Mouse (Mus musculus) heart, embryonic 11.5 days (tissue): ENCODE results near the gene Emc10. TPM values are rescaled to one million over a fixed set of nuclear protein-coding genes. Genes with fewer than 3 reads are reported as not detected.

Experiments
- microRNA-seq: library from miRNA; unstranded; fragments of <30 nt; microRNA quantifications from one replicate; pipeline ENCODE4, GENCODE M21; 2016; ENCODE audit warnings: borderline number of aligned reads
- polyA plus RNA-seq: library from polyadenylated mRNA; unstranded; fragments of >200 nt; fragmentation: Nextera tagmentation; extraction: Ambion mirVana; gene quantifications from 2 replicates; pipeline ENCODE4 v1.2.1, GENCODE M21; 2014

The Emc10 gene
- polyA plus RNA-seq, 1 experiment from 2014 or later: 75.1 TPM

Small RNAs within 50 kb of the gene (microRNA-seq; reads per million reads assigned to microRNA genes)
- gene Mir7052: 3.0 reads per million, percentile 31 among the genes with 10 or more reads in this experiment
- 0.61 reads per million for gene Mir7053

Other genes starting within 250 kb of the Emc10 start
- gene 1700028J19Rik, start 249.8 kb downstream of the Emc10 start, polyA plus RNA-seq: 0.68 and 1.7 TPM in 2 replicates
- 61.5 and 76.0 TPM in 2 replicates for gene 2410002F23Rik, start 249.8 kb downstream of the Emc10 start, polyA plus RNA-seq
- not detected in 2 replicates for gene Acp4, start 239.2 kb downstream of the Emc10 start, polyA plus RNA-seq
- not detected in 2 replicates for gene Gm15517, start 235.1 kb downstream of the Emc10 start, polyA plus RNA-seq
- gene Clec11a, start 189.6 kb downstream of the Emc10 start, polyA plus RNA-seq: 0.65 and 0.84 TPM in 2 replicates
- 1.1 and 1.3 TPM in 2 replicates for gene Shank1, start 186.3 kb downstream of the Emc10 start, polyA plus RNA-seq
- 0.32 and 0.59 TPM in 2 replicates for gene Syt3, start 112.4 kb downstream of the Emc10 start, polyA plus RNA-seq
- 0.65 and 1.0 TPM in 2 replicates for gene 1700008O03Rik, start 110.7 kb downstream of the Emc10 start, polyA plus RNA-seq
- gene Lrrc4b, start 67.5 kb downstream of the Emc10 start, polyA plus RNA-seq: 2.4 and 3.5 TPM in 2 replicates
- gene Aspdh, start 31.1 kb downstream of the Emc10 start, polyA plus RNA-seq: 1.3 and 1.5 TPM in 2 replicates
- gene Josd2, start 28.5 kb downstream of the Emc10 start, polyA plus RNA-seq: 169 and 181 TPM in 2 replicates
- 8.9 and 10.6 TPM in 2 replicates for gene Fam71e1, start 52 bp upstream of the Emc10 start, polyA plus RNA-seq
- gene Mybpc2, start 28.1 kb upstream of the Emc10 start, polyA plus RNA-seq: 0.37 and 0.47 TPM in 2 replicates
- not detected in 2 replicates for gene Spib, start 35.5 kb upstream of the Emc10 start, polyA plus RNA-seq
- gene Pold1, start 52.3 kb upstream of the Emc10 start, polyA plus RNA-seq: 40.1 and 43.1 TPM in 2 replicates
- 48.5 and 53.4 TPM in 2 replicates for gene Nr1h2, start 57.4 kb upstream of the Emc10 start, polyA plus RNA-seq
- gene Napsa, start 75.9 kb upstream of the Emc10 start, polyA plus RNA-seq: 0.70 TPM in 1 of 2 replicates, not detected in the other
- 0.07 and 0.23 TPM in 2 replicates for gene Kcnc3, start 94.1 kb upstream of the Emc10 start, polyA plus RNA-seq
- 0.31 and 0.56 TPM in 2 replicates for gene Myh14, start 174.3 kb upstream of the Emc10 start, polyA plus RNA-seq
- not detected in 2 replicates for gene Izumo2, start 212.2 kb upstream of the Emc10 start, polyA plus RNA-seq